Mouse (Mus musculus) ES-E14 (cell line): ENCODE data around the gene Jph2.

ENCODE experiments used
- CHD2 ChIP-seq: IDR thresholded peaks from 2 replicates; pipeline ENCODE4 v1.6.1; 2014; ENCODE audit warnings: mild to moderate bottlenecking, low read depth, low read length, inconsistent platforms
- HCFC1 ChIP-seq: IDR thresholded peaks from 2 replicates; pipeline ENCODE4 v1.6.1; 2012; ENCODE audit warnings: low read length, inconsistent platforms, borderline replicate concordance; ENCODE audit not compliant: insufficient read depth
- ZC3H11A ChIP-seq: IDR thresholded peaks from 2 replicates; pipeline ENCODE4 v1.6.1; 2012; ENCODE audit warnings: low read depth, mild to moderate bottlenecking, inconsistent platforms, low read length, borderline replicate concordance

DNA sequence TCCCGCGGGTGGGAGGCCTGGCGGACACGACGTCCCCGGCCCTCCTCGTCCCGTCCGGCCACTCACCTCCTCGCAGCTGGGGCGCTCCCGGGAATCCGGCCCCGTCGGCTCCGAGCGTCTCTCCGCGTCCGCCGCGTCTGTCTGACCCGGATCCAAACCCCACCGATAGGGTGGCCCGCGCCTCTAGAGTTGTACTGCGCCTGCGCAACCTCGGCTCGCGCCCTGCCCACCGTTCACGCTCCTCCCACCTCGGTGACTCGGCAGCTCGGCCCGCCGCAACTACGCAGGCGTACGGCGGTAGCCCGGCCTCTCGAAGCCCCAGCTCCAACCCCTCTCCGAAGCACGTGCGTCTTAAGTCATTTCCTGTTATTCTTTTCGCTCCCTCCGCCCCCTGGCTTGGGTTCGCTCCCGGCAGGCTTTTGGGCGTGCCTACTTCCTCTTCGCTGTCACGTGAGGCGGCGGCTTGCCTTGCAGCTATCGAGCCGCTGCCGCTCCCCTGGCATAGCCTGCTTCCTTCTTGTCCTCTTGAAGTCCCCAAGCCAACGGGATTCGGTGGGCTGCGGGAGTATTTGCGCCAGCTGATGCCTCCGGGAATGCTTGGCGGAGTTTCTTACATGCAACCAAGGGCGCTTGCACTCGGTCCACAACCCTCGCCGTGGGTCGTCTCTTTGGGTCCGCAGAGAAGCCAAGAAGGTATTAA, 21.7 kb upstream of the Jph2 start:
- TF ChIP-seq HCFC1 (no peak), ZC3H11A (no peak), CHD2 (no peak)
